Mouse (Mus musculus) heart, postnatal 0 days (tissue): Measurements from ENCODE around the gene Pygl. TPM values are rescaled to one million over a fixed set of nuclear protein-coding genes. Genes with fewer than 3 reads are reported as not detected.

Source experiments
- ATAC-seq: fragments of 200-750 bp; cut with Nextera tagmentation; 2 replicates; pipeline ENCODE4 v1.8.0; 2017; ENCODE audit warnings: low read depth, moderate number of reproducible peaks, moderate library complexity; ENCODE audit not compliant: insufficient read depth
- DNase-seq: peaks from one replicate; pipeline ENCODE4 v3.0.0-alpha.2; 2016; ENCODE audit warnings: low spot score
- H3K27ac ChIP-seq: fragments of 300-500 bp; sonication (generic); 2 replicates; pipeline ENCODE4 v1.5.1; 2014; ENCODE audit warnings: low read depth, mild to moderate bottlenecking
- H3K27me3 ChIP-seq: fragments of 300-500 bp; sonication (generic); 2 replicates; pipeline ENCODE4 v1.6.1; 2014; ENCODE audit warnings: low read length, mixed read lengths; ENCODE audit not compliant: control insufficient read depth, insufficient read depth
- H3K36me3 ChIP-seq: fragments of 300-500 bp; sonication (generic); replicated peaks from 2 replicates; pipeline ENCODE4 v1.6.1; 2014; ENCODE audit warnings: low read length, mixed read lengths; ENCODE audit not compliant: control insufficient read depth, insufficient read depth
- H3K4me1 ChIP-seq: fragments of 300-500 bp; sonication (generic); 2 replicates; pipeline ENCODE4 v1.6.1; 2014; ENCODE audit warnings: antibody characterized with exemption; ENCODE audit not compliant: control insufficient read depth, insufficient read depth
- H3K4me2 ChIP-seq: fragments of 300-500 bp; sonication (generic); 2 replicates; pipeline ENCODE4 v1.6.1; 2014; ENCODE audit warnings: low read depth, mild to moderate bottlenecking, low read length, moderate library complexity
- H3K4me3 ChIP-seq: fragments of 300-500 bp; sonication (generic); 2 replicates; pipeline ENCODE4 v1.5.1; 2014; ENCODE audit warnings: low read depth, low read length
- H3K9ac ChIP-seq: fragments of 300-500 bp; sonication (generic); replicated peaks from 2 replicates; pipeline ENCODE4 v1.6.1; 2014; ENCODE audit warnings: low read depth, low read length, mixed read lengths
- H3K9me3 ChIP-seq: fragments of 300-500 bp; sonication (generic); replicated peaks from 2 replicates; pipeline ENCODE4 v1.6.1; 2016; ENCODE audit warnings: low read length; ENCODE audit not compliant: control insufficient read depth
- CTCF ChIP-seq: IDR thresholded peaks from 2 replicates; pipeline ENCODE4 v1.5.1; 2016; ENCODE audit warnings: antibody characterized with exemption, control low read depth, low read depth
- EP300 ChIP-seq: IDR thresholded peaks from 2 replicates; pipeline ENCODE4 v1.6.1; 2016; ENCODE audit warnings: antibody characterized with exemption, low read depth
- WGBS: fragments of 180-500 bp; shearing (Covaris S2); extraction: QIAGEN DNeasy Blood & Tissue Kit; methylation state at CpG from one replicate; pipeline ENCODE4 v1.1.7; 2014; 5-methylcytosine and 5-hydroxymethylcytosine counted together
- polyA plus RNA-seq: library from polyadenylated mRNA; unstranded; fragments of >200 nt; fragmentation: Nextera tagmentation; extraction: Ambion mirVana; gene quantifications from 2 replicates; pipeline ENCODE4 v1.2.1, GENCODE M21; 2015
- total RNA-seq: library from RNA; depleted of rRNA; stranded (reverse); fragments of >200 nt; gene quantifications from 2 replicates; pipeline ENCODE4 v1.2.3, GENCODE M21; 2014; ENCODE audit warnings: low replicate concordance

The Pygl gene
- total and polyA plus RNA-seq, 2 experiments from 2014 or later = 31.6 to 43.2 TPM

DNA sequence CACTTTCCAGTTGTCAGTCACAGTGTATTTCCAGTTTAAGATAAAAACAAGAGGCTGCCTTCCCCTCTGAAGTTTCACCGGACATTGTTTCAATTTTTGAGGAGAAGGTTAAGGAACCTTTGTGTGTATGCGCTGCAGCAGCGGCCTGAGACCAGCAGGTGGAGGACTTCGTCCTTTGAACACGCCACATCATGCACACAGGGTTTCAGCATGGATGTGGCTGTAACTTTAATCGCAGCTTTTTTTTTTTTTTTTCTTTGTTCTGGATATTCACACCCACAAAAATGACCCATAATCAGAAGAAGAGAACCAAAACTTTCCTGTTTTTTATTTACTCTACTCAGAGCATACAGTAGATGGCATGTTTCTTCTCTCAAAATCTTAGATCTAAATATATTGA, 3.1 kb upstream of the Pygl start:
- no peak overlapping the region for H3K4me3 ChIP-seq
- no peaks in the 10 kb centered on the region for H3K36me3 ChIP-seq
- peak; percentile 83 for ATAC-seq
- H3K9ac ChIP-seq = no peak overlapping the region
- H3K9me3 ChIP-seq = no peaks in the 10 kb centered on the region
- WGBS = 11% methylated on average over 6 of the region's 6 CpGs
- peaks cover 19% of the 10 kb centered on the region for H3K4me1 ChIP-seq
- H3K27ac ChIP-seq = no peak overlapping the region
- no peak overlapping the region for H3K4me2 ChIP-seq
- peak; percentile 86 for DNase-seq
- no peaks in the 10 kb centered on the region for H3K27me3 ChIP-seq
- TF ChIP-seq CTCF (peak; percentile 83), EP300 (no peak)

DNA sequence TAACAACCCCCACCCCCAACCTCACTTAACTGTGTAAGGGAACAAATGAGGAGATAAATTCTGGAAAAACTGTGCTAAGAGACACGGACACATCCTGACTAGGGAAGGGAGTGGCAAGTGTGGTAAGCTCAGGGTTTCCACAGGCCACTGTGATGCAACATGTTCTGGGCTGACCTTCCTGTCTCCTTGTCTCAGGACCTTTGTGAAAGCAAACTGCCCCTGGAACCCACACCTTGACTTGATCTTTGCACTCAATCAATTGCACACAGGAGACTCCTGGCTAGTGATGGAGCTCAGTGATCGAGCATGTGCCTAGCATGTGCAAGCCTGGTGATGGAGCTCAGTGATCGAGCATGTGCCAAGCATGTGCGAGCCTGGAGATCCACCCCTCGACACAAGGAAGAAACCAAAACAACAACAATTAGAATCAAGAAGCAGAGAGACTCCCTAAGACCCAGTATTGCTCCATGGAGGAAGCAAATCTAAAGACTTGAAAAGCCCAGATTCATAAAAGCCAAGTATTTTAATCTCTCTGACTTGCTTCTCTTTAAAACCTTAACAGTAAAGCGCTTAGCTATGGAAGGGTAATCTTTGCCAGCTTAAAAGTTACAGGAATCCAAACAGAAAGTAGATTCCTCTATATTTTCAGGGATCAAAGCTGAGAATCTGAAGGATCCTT, 2.5 kb upstream of the Pygl start:
- Histone ChIP-seq H3K4me2 (no peak overlapping the region), H3K36me3 (no peaks in the 10 kb centered on the region), H3K27me3 (no peaks in the 10 kb centered on the region), H3K4me3 (no peak overlapping the region), H3K9ac (no peak overlapping the region), H3K4me1 (peaks cover 19% of the 10 kb centered on the region), H3K9me3 (no peaks in the 10 kb centered on the region), H3K27ac (no peak overlapping the region)
- TF ChIP-seq CTCF (no peak), EP300 (no peak)
- no peak for DNase-seq
- WGBS = 81% methylated on average over 6 of the region's 6 CpGs
- ATAC-seq = no peak

DNA sequence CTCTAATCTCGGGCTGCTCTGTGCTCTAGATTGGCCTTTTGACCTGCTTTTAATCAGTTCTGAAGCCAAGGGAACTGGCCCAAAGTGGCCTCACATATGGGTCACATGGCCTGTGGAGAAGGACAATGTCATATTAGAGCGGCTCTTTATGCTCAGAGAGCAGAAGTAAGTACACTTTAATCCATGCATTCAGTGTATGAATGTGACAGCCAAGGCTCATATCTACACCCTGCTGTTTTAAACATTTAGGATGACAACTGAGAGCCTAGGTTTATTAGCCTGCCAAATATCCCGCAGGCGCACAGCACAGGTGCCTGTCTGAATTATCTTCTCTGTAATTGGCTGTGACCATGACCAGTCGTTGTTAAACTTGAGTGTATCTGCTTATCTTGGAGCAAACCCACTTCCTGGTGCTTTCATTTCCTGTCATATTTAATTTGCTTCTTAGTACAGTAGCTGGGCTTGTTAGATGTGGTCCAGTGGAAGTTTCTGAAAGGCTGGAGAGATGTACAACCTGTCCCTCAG, 794 bp upstream of the Pygl start:
- no peaks in the 10 kb centered on the region for H3K27me3 ChIP-seq
- H3K9me3 ChIP-seq = no peaks in the 10 kb centered on the region
- no peaks in the 10 kb centered on the region for H3K36me3 ChIP-seq
- H3K4me3 ChIP-seq = no peak overlapping the region
- ATAC-seq (no peak), DNase-seq (no peak)
- 23% methylated on average over 5 of the region's 5 CpGs for WGBS
- no peak overlapping the region for H3K4me2 ChIP-seq
- H3K9ac ChIP-seq = no peak overlapping the region
- peaks cover 20% of the 10 kb centered on the region for H3K4me1 ChIP-seq
- TF ChIP-seq EP300 (no peak), CTCF (no peak)
- no peak overlapping the region for H3K27ac ChIP-seq

DNA sequence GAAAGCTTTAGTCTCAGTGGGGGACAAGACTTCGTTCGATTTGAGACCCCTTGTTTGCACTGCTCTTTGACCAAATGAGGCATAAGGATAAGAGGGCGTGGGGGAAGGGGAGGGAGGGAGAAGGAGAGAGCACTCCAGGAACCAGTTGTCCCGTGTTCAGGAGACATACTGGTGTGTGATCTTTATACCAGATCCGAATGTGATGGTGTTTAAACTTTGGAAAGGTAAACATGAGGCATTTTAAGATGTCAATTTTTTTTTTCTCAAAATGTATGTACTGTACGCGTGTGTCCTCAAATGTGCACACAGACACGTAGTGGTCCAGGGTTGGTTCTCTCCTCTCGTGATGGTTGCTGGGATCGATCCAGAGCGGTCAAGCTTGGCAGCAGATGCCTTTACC, 3.1 kb downstream of the Pygl start:
- DNase-seq = no peak
- Histone ChIP-seq H3K4me3 (peak overlapping the region; percentile 51), H3K4me2 (peak overlapping the region; percentile 73), H3K27ac (peak overlapping the region; percentile 71), H3K27me3 (no peaks in the 10 kb centered on the region), H3K4me1 (peaks cover 25% of the 10 kb centered on the region), H3K9me3 (no peaks in the 10 kb centered on the region), H3K36me3 (no peaks in the 10 kb centered on the region), H3K9ac (peak overlapping the region; percentile 30; the same call in 1 of the 2 replicates)
- no peak for ATAC-seq
- TF ChIP-seq EP300 (no peak), CTCF (no peak)
- 71% methylated on average over 11 of the region's 11 CpGs for WGBS

DNA sequence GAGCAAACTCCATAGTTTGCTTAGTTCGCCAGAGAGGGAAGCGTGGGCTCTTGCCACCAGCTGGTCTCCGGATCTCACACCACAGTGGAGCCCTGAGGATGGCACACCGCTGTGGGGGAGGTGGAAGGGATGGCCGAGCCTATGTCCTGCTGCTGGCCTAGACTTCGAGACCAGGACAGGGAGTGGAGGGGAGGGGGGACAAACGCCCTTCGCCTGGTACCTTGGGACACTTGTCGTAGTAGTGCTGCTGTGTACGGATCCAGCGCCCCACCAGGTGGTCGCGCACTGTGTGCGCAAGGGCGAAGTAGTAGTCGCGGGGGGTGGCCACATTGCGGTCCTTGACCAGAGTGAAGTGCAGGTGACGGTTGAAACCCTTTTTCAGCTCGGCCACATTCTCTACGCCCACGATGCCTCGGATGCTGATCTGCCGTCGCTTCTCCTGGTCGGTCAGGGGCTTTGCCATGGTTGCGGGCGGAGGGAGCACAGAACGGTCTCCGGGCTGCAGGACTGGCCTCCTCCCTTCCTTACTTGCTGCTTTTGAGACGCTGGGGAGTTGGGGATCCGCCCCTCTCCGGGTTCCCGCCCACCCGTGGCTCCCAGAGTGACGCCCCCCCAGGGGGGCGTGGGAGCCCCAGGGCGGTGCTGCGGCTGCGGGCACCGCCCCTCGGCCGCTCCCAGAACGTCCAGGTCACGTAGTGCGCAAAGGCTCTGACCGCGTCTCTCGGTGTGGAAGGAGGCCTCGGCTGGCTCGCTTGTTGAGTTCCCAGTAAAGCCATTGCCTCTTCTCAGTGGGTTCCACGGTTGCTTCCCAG, 4.0 kb downstream of the Pygl start:
- H3K9me3 ChIP-seq = no peaks in the 10 kb centered on the region
- peak overlapping the region; percentile 73 for H3K4me2 ChIP-seq
- WGBS = 1% methylated on average over 51 of the region's 52 CpGs
- no peaks in the 10 kb centered on the region for H3K27me3 ChIP-seq
- H3K9ac ChIP-seq = peak overlapping the region; percentile 30
- no peaks in the 10 kb centered on the region for H3K36me3 ChIP-seq
- H3K4me3 ChIP-seq = peak overlapping the region; percentile 51
- 0 out of 2 replicates have a peak, but pooled peaks have one; percentile 13 for TF ChIP-seq CTCF
- TF ChIP-seq EP300 = no peak
- DNase-seq (peak; percentile 86), ATAC-seq (peak; percentile 97)
- H3K27ac ChIP-seq = peak overlapping the region; percentile 71
- peaks cover 23% of the 10 kb centered on the region for H3K4me1 ChIP-seq
